Mouse (Mus musculus) T-cell, adult 2 months (primary cell): Measurements from ENCODE around the gene Arhgef3.
A peak's percentile ranks its signal among the peaks of the same experiment; 100 is the strongest.

Experiments used
- DNase-seq: peaks from one replicate; pipeline ENCODE4 v3.0.0; 2022; ENCODE audit warnings: low spot score

Gene Arhgef3

GRCm38 (mm10) chr14:27269836-27270235, 155.1 kb downstream of the Arhgef3 start:
- no peak for DNase-seq

GRCm38 (mm10) chr14:27270466-27270865, 155.8 kb downstream of the Arhgef3 start:
- DNase-seq = no peak

GRCm38 (mm10) chr14:27271371-27272071, 156.8 kb downstream of the Arhgef3 start:
- DNase-seq = no peak

- no peak for DNase-seq
Measured at GRCm38 (mm10) chr14:27272072-27272834, 157.6 kb downstream of the Arhgef3 start.

GRCm38 (mm10) chr14:27272835-27273138, 158.1 kb downstream of the Arhgef3 start:
- no peak for DNase-seq

GRCm38 (mm10) chr14:27273169-27273568, 158.5 kb downstream of the Arhgef3 start:
- DNase-seq = no peak

- no peak for DNase-seq
Measured at GRCm38 (mm10) chr14:27277259-27277658, 162.6 kb downstream of the Arhgef3 start.

- no peak for DNase-seq
Measured at GRCm38 (mm10) chr14:27280201-27280890, 165.6 kb downstream of the Arhgef3 start.

GRCm38 (mm10) chr14:27283956-27284355, 169.3 kb downstream of the Arhgef3 start:
- DNase-seq = no peak

- DNase-seq = no peak
Measured at GRCm38 (mm10) chr14:27286202-27286601, 171.5 kb downstream of the Arhgef3 start.

- DNase-seq = no peak
Measured at GRCm38 (mm10) chr14:27289053-27289452, 174.4 kb downstream of the Arhgef3 start.

- DNase-seq = no peak
Measured at GRCm38 (mm10) chr14:27292101-27292500, 177.4 kb downstream of the Arhgef3 start.

GRCm38 (mm10) chr14:27295821-27296220, 181.1 kb downstream of the Arhgef3 start:
- no peak for DNase-seq

GRCm38 (mm10) chr14:27296987-27297386, 182.3 kb downstream of the Arhgef3 start:
- no peak for DNase-seq

- no peak for DNase-seq
Measured at GRCm38 (mm10) chr14:27298875-27299274, 184.2 kb downstream of the Arhgef3 start.

- no peak for DNase-seq
Measured at GRCm38 (mm10) chr14:27299705-27300104, 185.0 kb downstream of the Arhgef3 start.

GRCm38 (mm10) chr14:27301768-27302499, 187.2 kb downstream of the Arhgef3 start:
- DNase-seq = no peak

- DNase-seq = peak; percentile 15
Measured at GRCm38 (mm10) chr14:27303294-27303693, 188.6 kb downstream of the Arhgef3 start.

- DNase-seq = no peak
Measured at GRCm38 (mm10) chr14:27304408-27304807, 189.7 kb downstream of the Arhgef3 start.

- no peak for DNase-seq
Measured at GRCm38 (mm10) chr14:27308761-27309160, 194.1 kb downstream of the Arhgef3 start.

GRCm38 (mm10) chr14:27310559-27311242, 196.0 kb downstream of the Arhgef3 start:
- no peak for DNase-seq

- no peak for DNase-seq
Measured at GRCm38 (mm10) chr14:27312380-27312779, 197.7 kb downstream of the Arhgef3 start.
